Mouse (Mus musculus): ENCODE measurements at regions not wholly inside any gene's neighbourhood (a gene's known extent, or its start where the extent isn't known, plus 50 kb on each side); places are given as distances from the start of the nearest gene placed in this dataset.

DNA sequence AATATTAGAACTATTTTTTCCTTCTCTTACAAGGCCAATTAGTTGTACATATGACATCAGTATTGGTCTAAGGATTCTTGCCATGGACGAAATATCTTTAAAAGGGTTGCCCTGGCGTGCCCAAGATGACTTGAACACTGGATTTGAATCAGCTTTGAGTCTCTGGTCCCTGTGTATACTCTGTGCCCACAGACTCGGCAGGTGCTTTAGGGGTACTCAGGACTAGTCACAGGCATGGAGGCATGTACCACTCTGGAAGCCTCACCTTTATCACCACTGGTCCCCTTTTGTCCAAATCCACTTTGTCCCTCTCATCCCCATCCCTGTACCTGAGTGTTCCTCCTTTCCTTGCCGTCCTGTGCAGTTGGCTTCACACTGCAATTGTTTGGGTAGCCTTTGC lies 750.3 kb upstream of the Car8 start:
- no peak for TF ChIP-seq CTCF (IDR thresholded peaks at IDR 0.05; ENCODE audit: low read depth, low read length)
- TF ChIP-seq POLR2AphosphoS5 (IDR thresholded peaks at IDR 0.05; ENCODE audit: insufficient replicate concordance, low read depth, low read length) = no peak
